Mouse (Mus musculus) myocyte (in vitro differentiated cells): ENCODE results near the gene Gm20388.

Experiments used
- CEBPB ChIP-seq: IDR thresholded peaks from 2 replicates; pipeline ENCODE4 v1.6.1; 2011; ENCODE audit warnings: mild to moderate bottlenecking, moderate library complexity; ENCODE audit not compliant: poor library complexity, insufficient read depth, severe bottlenecking
- MAX ChIP-seq: IDR thresholded peaks from one replicate; pipeline ENCODE4 v1.6.1; 2011; ENCODE audit warnings: low read depth, mild to moderate bottlenecking, control low read depth
- MYOD1 ChIP-seq, 3 experiments: IDR thresholded peaks; one replicate each; pipeline ENCODE4 v1.6.1; 2011; ENCODE audit warnings: control low read depth in 2 of 3, low read depth in 2 of 3, mild to moderate bottlenecking in 2 of 3, moderate library complexity in 1 of 3; ENCODE audit not compliant: insufficient read length in 2 of 3, control insufficient read depth in 1 of 3
- POLR2A ChIP-seq: IDR thresholded peaks from one replicate; pipeline ENCODE4 v1.6.1; 2011; ENCODE audit warnings: low read depth, mild to moderate bottlenecking, control low read depth, moderate library complexity; ENCODE audit not compliant: insufficient read length
- POLR2AphosphoS2 ChIP-seq: IDR thresholded peaks from one replicate; pipeline ENCODE4 v1.6.1; 2011; ENCODE audit warnings: low read depth, control low read depth; ENCODE audit not compliant: insufficient read length
- TCF3 ChIP-seq: IDR thresholded peaks from one replicate; pipeline ENCODE4 v1.6.1; 2011; ENCODE audit warnings: low read depth, control low read depth; ENCODE audit not compliant: insufficient read length
- USF1 ChIP-seq: IDR thresholded peaks from one replicate; pipeline ENCODE4 v1.6.1; 2011; ENCODE audit warnings: low read depth, mild to moderate bottlenecking, control low read depth, moderate library complexity

- TF ChIP-seq MAX (no peak), POLR2A (no peak), POLR2AphosphoS2 (no peak), USF1 (no peak), MYOD1 (IDR thresholded peaks at IDR 0.05; ENCODE audit: control insufficient read depth in 1 of 3, insufficient read length in 2 of 3, low read depth in 2 of 3) (no peak), CEBPB (no peak), TCF3 (no peak)
Observed at GRCm38 (mm10) chr8:124151881-124152280, 4241.2 kb downstream of the Gm20388 start.
